Mouse (Mus musculus): ENCODE results near the gene Stard13.

The Stard13 gene

GRCm38 (mm10) chr5:151018959-151019358 is 214.7 kb downstream of the Stard13 start:
- DNase-seq (ENCODE audit: low spot score): no peak

- DNase-seq (ENCODE audit: low spot score): no peak
Observed at GRCm38 (mm10) chr5:151018450-151018849, 215.2 kb downstream of the Stard13 start.

- no peak for DNase-seq (ENCODE audit: low spot score)
Observed at GRCm38 (mm10) chr5:151004216-151004755, 229.3 kb downstream of the Stard13 start.

GRCm38 (mm10) chr5:151002051-151002450 is 231.6 kb downstream of the Stard13 start:
- no peak for DNase-seq (ENCODE audit: low spot score)

GRCm38 (mm10) chr5:151001111-151001510 is 232.5 kb downstream of the Stard13 start:
- no peak for DNase-seq (ENCODE audit: low spot score)

GRCm38 (mm10) chr5:150996586-150996985 is 237.1 kb downstream of the Stard13 start:
- no peak for DNase-seq (ENCODE audit: low spot score)

- DNase-seq (ENCODE audit: low spot score): no peak
Observed at GRCm38 (mm10) chr5:150994096-150994495, 239.5 kb downstream of the Stard13 start.
